Mouse (Mus musculus): ENCODE data around the gene Garnl3.
"Not testable (repeated sequence)": the region's sequence is repeated elsewhere in the genome, so short reads cannot be mapped to it uniquely, and the experiment has no call there.

Gene Garnl3

GRCm38 (mm10) chr2:33154751-33155372, 23.4 kb upstream of the Garnl3 start:
- DNase-seq: peak; percentile 84 to 90

GRCm38 (mm10) chr2:33146994-33147393, 15.5 kb upstream of the Garnl3 start:
- DNase-seq: no peak

- no peak for DNase-seq
Observed at GRCm38 (mm10) chr2:33143292-33143691, 11.8 kb upstream of the Garnl3 start.

DNA sequence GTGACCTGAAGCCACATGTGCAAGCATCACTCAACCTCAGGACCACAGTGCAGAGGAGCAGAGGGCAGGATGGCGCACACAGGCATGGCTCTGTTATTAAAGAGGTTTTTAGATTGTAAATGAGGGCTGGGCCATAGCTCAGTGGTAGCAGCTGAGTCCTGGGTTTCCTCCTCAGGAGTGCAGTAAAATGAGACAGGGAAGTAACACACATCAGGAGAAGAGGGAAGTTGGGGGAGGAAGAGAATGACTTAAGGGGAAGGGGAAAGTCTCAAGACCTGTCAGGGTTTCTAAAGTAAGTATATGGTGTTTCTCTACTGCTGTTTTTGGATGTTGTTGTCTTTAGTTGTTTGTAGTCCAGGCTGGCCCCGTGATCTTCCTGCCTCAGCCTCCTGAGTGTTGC, 7.0 kb upstream of the Garnl3 start:
- DNase-seq: no peak

DNA sequence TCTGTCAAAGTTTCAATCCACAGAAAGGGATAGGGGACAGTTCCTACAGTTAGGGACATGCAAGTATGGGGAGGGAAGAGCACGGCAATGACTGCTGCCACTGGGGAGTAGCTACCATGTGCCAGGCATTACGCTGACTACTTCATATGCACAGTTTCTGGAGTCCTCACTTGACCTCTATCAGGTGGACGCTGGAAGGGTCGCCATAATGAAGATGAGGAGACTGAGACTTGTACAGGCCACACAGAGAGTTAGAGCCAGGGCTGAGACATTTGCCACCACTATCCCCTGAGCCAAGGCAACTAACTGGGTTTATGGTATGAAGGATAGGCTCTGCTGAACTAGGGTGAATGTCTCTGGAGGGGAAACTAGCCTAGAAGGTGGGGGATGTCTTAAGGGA, 6.3 kb upstream of the Garnl3 start:
- DNase-seq: no peak

GRCm38 (mm10) chr2:33137244-33137643, 5.8 kb upstream of the Garnl3 start:
- DNase-seq: peak; percentile 73 to 76

- no peak for DNase-seq
Observed at GRCm38 (mm10) chr2:33136366-33136765, 4.9 kb upstream of the Garnl3 start.

GRCm38 (mm10) chr2:33134766-33135490, 3.5 kb upstream of the Garnl3 start:
- DNase-seq: no peak

GRCm38 (mm10) chr2:33132306-33132705, 852 bp upstream of the Garnl3 start:
- DNase-seq: no peak

GRCm38 (mm10) chr2:33130526-33131483, 649 bp downstream of the Garnl3 start:
- DNase-seq: peak; percentile 95 to 97

DNA sequence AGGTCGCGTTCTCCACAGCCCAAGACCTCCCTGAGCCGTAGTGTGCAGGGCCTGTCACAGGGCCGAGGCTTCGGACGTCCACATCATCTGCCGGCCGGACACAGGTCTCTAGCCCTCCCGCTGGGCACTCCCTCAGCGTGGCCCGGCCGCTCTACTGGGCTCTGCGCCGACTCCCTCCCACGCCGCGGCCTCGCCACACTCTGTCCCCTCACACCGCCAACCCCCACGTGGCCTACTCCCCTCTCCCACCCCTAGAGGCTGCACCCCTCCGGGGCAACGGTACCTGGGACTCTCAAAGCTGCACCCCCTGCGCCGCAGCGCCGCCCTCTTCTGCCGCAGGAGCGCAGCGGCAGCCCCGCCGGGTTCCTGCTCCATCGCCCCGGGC, 1.3 kb downstream of the Garnl3 start:
- peak; percentile 68 to 73 for DNase-seq

- peak in 1 of 2 experiments; percentile 49 for DNase-seq
Observed at GRCm38 (mm10) chr2:33129696-33130095, 1.8 kb downstream of the Garnl3 start.

GRCm38 (mm10) chr2:33129005-33129404, 2.4 kb downstream of the Garnl3 start:
- DNase-seq: peak in 1 of 2 experiments; percentile 30

- DNase-seq: no peak
Observed at GRCm38 (mm10) chr2:33127271-33127670, 4.2 kb downstream of the Garnl3 start.

- no peak for DNase-seq
Observed at GRCm38 (mm10) chr2:33122856-33123255, 8.6 kb downstream of the Garnl3 start.

DNA sequence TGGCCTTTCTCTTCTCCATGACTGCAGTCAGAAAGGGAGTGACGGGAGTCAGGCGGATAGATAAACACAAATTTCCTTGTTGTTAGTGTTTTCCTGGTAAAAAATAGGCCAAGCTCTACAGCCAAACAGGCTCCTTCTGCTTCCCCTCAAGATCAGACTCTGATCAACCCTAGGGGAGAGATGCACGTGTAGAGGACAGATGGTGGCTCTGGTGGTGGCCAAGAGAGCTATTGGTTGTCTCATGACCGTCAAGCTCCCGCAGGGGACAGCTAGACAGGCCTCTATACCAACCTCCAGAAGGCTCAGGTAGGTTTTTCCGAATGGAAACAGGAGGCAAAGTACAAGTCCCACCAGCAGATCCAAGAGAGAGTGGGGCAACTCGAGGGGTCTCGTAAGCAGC, 30.9 kb downstream of the Garnl3 start:
- peak; percentile 74 to 75 for DNase-seq

DNA sequence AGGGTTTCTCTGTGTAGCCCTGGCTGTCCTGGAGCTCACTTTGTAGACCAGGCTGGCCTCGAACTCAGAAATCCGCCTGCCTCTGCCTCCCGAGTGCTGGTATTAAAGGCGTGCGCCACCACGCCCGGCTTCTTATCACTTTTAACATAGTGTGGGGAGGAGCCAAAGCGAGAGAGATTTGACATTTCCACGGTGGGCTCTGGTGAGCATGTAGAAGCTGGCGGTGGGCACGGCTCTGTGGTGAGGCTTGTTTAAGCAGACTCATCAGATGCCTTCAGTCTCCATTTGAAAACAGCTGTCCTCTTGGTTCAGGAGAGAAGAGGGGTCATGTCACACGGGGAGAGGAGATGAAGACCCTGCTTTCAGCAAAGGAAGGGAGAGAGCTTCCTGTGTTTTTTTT, 34.1 kb downstream of the Garnl3 start:
- DNase-seq: not testable (repeated sequence)

DNA sequence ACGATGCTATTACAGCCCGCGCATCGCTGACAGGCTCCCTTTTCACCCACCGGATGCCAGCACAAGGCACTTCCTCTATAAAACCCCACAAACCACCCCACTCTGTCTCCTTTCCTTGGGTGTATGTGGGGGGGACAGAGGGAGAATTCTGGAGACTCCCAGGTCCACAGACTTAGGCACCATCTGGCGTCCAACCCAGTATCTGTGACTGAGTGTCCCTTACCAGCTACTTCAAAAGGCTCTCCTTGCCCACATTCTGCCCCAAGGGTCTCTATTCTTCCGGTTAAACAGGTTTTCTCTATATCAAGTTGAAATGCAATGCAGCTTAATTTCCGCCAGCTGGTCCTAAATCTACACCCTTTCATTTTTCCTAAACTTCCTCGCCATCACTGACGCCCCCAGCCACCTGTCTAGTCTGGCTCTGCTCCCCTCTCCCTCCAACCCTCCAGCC, 36.2 kb downstream of the Garnl3 start:
- DNase-seq: no peak

DNA sequence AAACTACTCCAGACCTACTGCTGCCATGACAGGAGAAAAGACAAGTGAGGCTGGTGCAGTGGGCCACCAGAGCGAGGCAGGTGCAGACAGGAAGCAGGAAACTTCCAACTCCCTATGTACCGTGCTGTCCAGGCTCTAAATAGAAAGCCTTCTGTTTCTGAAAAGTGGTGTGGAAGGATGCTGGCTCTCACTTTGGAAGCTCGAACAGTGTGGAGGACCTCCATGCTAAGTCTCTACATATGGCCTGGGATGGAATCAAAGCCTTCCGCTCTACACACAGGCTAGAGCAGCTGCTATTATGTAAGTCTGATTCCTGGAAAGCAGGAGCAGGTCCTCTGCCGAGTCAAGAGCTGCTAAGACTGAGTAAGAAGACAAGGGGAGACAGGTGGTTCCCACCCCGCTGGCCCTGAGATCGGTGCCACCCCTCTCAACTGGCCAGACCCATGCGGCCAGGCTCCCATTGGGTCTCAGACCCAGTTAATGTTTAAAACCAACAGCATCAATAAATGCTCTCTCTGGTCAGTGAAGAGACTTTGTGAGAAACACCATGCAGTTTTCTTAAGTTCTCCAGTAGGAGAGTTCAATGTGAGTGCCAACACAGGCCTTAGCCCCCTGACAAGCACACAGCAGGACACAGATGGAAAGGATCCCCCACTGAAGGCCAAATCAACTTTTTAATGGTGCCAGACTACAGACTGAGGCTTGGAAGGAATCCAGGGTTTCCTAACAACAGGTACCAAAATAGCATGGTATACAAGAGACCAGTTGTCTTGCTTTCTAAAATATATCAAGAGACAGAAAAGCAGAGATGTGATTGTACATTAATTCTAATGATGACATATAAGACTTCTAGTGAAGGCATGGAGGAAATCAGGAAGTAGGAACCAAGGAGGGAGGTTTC, 40.6 kb downstream of the Garnl3 start:
- DNase-seq: peak in 1 of 2 experiments; percentile 17

DNA sequence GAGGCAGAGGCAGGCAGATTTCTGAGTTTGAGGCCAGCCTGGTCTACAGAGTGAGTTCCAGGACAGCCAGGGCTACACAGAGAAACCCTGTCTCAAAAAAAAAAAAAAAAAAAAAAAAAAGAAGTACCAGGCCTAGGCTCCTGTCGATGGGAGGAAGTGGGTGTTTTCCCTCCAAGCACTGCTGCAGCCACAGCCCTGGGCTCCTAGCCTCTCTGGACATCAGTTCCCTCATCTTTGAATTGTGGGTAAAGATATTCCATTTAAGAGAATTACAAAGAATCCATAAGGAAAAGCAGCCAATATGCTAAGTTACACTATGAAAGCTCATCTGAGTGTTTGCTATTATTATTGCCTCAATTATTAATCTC, 41.4 kb downstream of the Garnl3 start:
- not testable (repeated sequence) for DNase-seq

GRCm38 (mm10) chr2:33089356-33090032, 42.0 kb downstream of the Garnl3 start:
- peak; percentile 65 to 69 for DNase-seq

All from cerebellum, postnatal 36 days (tissue).